Mouse (Mus musculus) embryonic facial prominence, embryonic 12.5 days (tissue): ENCODE measurements at regions not wholly inside any gene's neighbourhood (a gene's known extent, or its start where the extent isn't known, plus 50 kb on each side); places are given as distances from the start of the nearest gene placed in this dataset.

Experiments
- ATAC-seq: fragments of 200-750 bp; cut with Nextera tagmentation; 2 replicates; pipeline ENCODE4 v1.8.0; 2017; ENCODE audit not compliant: insufficient number of reproducible peaks, insufficient read depth, low FRiP score, low TSS enrichment
- H3K27ac ChIP-seq: fragments of 300-500 bp; sonication (generic); 2 replicates; pipeline ENCODE4 v1.5.1; 2016; ENCODE audit warnings: mild to moderate bottlenecking
- H3K27me3 ChIP-seq: fragments of 300-500 bp; sonication (generic); 2 replicates; pipeline ENCODE4 v1.6.1; 2016; ENCODE audit warnings: mild to moderate bottlenecking, moderate library complexity
- H3K36me3 ChIP-seq: fragments of 300-500 bp; sonication (generic); 2 replicates; pipeline ENCODE4 v1.6.1; 2016; ENCODE audit warnings: mild to moderate bottlenecking
- H3K4me1 ChIP-seq: fragments of 300-500 bp; sonication (generic); 2 replicates; pipeline ENCODE4 v1.6.1; 2016
- H3K4me2 ChIP-seq: fragments of 300-500 bp; sonication (generic); replicated peaks from 2 replicates; pipeline ENCODE4 v1.6.1; 2016; ENCODE audit warnings: mild to moderate bottlenecking, moderate library complexity
- H3K4me3 ChIP-seq: fragments of 300-500 bp; sonication (generic); 2 replicates; pipeline ENCODE4 v1.5.1; 2016; ENCODE audit warnings: mild to moderate bottlenecking
- H3K9ac ChIP-seq: fragments of 300-500 bp; sonication (generic); 2 replicates; pipeline ENCODE4 v1.6.1; 2016; ENCODE audit warnings: mild to moderate bottlenecking, moderate library complexity
- H3K9me3 ChIP-seq: fragments of 300-500 bp; sonication (generic); 2 replicates; pipeline ENCODE4 v1.6.1; 2016; ENCODE audit warnings: mild to moderate bottlenecking, moderate library complexity
- WGBS: fragments of 180-500 bp; shearing (Covaris S2); methylation state at CpG from one replicate; pipeline ENCODE4 v1.1.7; 2016; 5-methylcytosine and 5-hydroxymethylcytosine counted together

DNA sequence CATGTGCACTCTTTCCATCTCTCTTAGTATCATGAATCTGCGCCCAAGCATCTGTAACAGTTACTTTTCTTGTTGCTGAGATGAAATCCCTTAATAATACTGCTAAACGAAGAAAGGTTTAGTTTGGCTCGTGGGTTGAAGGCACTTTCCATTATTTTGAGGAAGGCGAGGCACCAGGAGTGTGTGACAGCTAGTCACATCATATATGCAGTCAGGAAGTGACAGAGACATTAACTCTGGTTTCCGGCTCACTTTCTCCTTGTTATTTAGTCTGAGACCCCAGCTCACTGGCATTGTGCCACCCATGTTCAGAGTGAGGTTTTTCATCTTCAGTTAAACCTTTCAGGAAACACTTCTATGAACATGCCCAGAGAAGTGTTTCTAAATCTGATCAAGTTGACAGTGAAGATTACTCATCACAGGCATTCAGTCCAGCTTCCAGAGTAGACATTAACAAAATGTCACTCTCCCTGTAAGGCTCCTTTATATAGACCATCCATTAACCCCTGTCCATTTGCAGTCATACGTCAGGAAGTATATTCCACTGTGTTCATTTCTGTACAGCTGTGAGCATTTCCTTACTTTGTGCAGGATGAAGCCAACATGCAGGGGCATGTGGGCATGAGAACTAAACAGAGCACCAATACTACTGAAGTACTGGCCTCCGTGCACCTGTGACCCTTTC is 238.0 kb upstream of the Il12b start:
- H3K36me3 ChIP-seq = no peaks in the 10 kb centered on the region
- WGBS = 85% methylated on average over 7 of the region's 7 CpGs
- no peak for ATAC-seq
- no peak overlapping the region for H3K27ac ChIP-seq
- H3K4me3 ChIP-seq = no peak overlapping the region
- no peaks in the 10 kb centered on the region for H3K27me3 ChIP-seq
- H3K9me3 ChIP-seq = no peaks in the 10 kb centered on the region
- H3K4me1 ChIP-seq = no peaks in the 10 kb centered on the region
- no peak overlapping the region for H3K9ac ChIP-seq
- H3K4me2 ChIP-seq = no peak overlapping the region

DNA sequence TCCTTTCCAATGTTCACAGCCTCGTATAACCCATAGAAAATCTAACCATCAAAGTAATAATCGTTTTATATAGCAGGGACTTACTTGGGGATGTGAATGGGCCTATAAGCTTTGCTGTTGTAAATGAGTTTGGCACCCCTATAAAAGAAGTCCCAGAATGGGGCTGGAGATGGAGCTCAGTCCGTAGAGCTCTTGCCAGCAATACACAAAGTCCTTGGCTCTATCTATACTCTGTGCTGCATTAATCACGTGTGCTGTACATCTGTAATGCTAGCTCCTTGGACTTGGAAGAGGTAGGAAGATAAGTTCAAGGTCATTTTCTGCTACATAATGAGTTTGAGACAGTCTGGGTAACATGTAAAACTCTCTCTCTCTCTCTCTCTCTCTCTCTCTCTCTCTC is 236.8 kb upstream of the Il12b start:
- no peaks in the 10 kb centered on the region for H3K27me3 ChIP-seq
- no peak overlapping the region for H3K9ac ChIP-seq
- H3K36me3 ChIP-seq = no peaks in the 10 kb centered on the region
- no peaks in the 10 kb centered on the region for H3K4me1 ChIP-seq
- H3K9me3 ChIP-seq = no peaks in the 10 kb centered on the region
- H3K27ac ChIP-seq = no peak overlapping the region
- 82% methylated on average over 4 of the region's 4 CpGs for WGBS
- no peak overlapping the region for H3K4me3 ChIP-seq
- no peak for ATAC-seq
- H3K4me2 ChIP-seq = no peak overlapping the region

DNA sequence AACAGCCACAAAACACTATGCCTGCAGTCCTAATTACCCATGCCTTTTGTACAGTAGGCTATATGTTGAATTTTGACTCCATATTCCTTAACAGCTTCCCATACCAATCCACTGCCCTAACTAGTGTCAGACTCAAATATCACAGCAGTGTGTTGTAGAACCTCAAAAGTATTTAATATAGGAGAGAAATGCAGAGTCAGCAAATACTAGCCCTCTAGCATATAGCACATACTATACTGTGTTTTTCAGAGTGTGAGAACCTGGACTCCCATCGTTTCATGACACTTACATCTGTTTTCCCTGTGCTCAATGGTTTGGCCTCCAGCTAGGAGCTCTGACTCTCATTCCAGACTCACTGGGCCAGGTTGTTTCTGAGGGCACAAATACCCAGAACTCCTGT is 236.1 kb upstream of the Il12b start:
- Histone ChIP-seq H3K4me3 (no peak overlapping the region), H3K4me1 (no peaks in the 10 kb centered on the region), H3K9ac (no peak overlapping the region), H3K27me3 (no peaks in the 10 kb centered on the region), H3K27ac (no peak overlapping the region), H3K4me2 (no peak overlapping the region), H3K36me3 (no peaks in the 10 kb centered on the region), H3K9me3 (no peaks in the 10 kb centered on the region)
- no peak for ATAC-seq
- 71% methylated on average over 1 of the region's 1 CpGs for WGBS

DNA sequence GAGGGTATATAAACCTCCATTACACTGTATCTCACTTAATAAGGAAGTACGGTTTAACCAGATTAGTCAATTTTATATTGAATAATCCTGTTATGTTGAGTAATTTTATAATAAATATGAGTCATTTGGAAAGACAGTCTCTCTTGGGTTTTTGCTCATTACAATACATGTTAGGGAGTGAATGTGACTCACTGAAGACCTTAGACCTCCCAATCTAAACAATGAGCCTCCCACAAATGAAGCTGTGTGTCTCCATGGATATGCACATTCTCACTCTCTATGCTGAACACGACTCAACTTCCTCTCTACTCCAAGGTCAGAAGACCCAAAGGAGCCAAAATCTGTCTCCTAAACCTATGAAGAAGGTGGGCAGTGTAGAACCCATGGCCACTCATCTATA is 235.7 kb upstream of the Il12b start:
- Histone ChIP-seq H3K27me3 (no peaks in the 10 kb centered on the region), H3K4me3 (no peak overlapping the region), H3K4me2 (no peak overlapping the region), H3K36me3 (no peaks in the 10 kb centered on the region), H3K4me1 (no peaks in the 10 kb centered on the region), H3K9me3 (no peaks in the 10 kb centered on the region), H3K9ac (no peak overlapping the region), H3K27ac (no peak overlapping the region)
- no peak for ATAC-seq
- WGBS = 65% methylated on average over 2 of the region's 2 CpGs

DNA sequence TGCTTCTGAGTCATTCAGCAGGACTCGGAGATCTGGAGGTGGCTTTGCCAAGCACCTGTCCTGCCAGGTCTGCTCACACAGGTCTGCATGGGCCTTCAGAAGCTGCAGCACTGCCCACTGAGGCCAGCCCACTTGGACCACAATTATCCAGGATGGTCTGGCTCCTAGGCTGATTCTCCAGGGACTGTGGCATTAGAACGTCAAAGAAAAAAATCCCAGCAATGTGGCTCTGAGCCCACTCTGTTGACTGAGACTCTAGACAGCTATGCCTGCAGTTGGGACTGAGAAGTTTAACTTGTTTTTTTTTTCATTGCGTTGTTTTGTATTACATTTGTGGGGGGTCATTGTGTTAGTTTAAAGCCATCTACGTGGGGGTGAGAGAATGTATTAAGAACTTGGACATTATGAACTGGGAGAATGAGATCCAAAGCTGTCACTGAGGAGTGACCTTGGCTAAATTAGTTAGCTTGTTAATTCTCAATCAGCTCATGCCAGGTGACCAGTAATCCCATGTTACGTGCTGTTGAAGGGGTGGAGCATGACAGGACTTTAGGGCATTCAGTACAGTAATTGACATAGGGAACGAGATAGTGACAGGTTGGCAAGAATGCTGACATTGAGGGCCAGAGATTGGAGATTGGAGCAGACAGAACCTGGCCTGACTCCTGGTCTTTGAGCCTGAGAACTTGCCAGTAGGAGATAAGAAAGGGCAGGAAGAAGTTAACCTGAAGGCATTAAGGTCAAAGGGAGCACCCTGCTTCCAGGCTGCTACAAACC is 232.0 kb upstream of the Il12b start:
- H3K4me3 ChIP-seq = no peak overlapping the region
- no peak overlapping the region for H3K27ac ChIP-seq
- H3K4me1 ChIP-seq = no peaks in the 10 kb centered on the region
- no peaks in the 10 kb centered on the region for H3K27me3 ChIP-seq
- no peaks in the 10 kb centered on the region for H3K36me3 ChIP-seq
- 68% methylated on average over 6 of the region's 6 CpGs for WGBS
- no peak overlapping the region for H3K4me2 ChIP-seq
- ATAC-seq = no peak
- H3K9me3 ChIP-seq = no peaks in the 10 kb centered on the region
- H3K9ac ChIP-seq = no peak overlapping the region

DNA sequence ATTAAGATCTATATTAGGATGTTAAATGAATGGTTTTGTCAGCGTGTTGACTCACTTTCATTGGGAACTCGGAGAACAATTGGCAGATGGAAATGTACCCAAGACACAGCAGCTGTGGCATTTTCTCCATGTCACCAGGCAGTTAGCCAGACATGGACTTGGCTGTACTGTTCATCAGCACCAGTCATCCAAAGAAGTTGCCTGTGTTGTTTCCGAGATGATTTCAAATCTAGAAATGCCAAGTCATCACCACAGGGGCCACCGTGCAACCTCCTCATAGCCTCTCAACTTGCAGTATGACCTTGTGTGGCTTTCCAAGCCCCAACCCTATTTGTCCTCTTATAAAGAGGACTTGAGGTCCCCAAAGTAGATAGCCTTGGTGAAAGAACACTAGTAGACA is 227.4 kb upstream of the Il12b start:
- ATAC-seq = no peak
- H3K4me2 ChIP-seq = no peak overlapping the region
- no peak overlapping the region for H3K4me3 ChIP-seq
- no peaks in the 10 kb centered on the region for H3K4me1 ChIP-seq
- H3K27ac ChIP-seq = no peak overlapping the region
- H3K27me3 ChIP-seq = no peaks in the 10 kb centered on the region
- WGBS = 82% methylated on average over 4 of the region's 4 CpGs
- no peak overlapping the region for H3K9ac ChIP-seq
- no peaks in the 10 kb centered on the region for H3K36me3 ChIP-seq
- no peaks in the 10 kb centered on the region for H3K9me3 ChIP-seq

DNA sequence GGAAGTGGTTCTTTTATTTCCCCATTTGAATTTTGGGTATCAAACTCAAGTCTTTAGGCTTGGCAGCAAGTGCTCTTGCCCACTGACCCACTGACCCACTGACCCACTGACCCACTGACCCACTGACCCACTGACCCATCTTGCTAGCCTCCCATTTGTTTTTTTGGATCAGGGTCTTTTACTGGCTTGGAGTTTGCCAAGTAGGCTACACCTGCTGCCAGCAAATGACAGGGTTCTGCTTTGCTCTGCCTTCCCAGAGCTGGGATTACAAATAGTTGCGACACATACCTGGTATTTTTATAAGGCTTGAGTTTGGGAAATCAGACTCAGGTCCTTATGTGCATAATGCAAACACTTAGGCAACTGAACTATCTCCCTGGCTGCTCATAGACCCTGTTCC is 226.7 kb upstream of the Il12b start:
- 97% methylated on average over 1 of the region's 1 CpGs for WGBS

DNA sequence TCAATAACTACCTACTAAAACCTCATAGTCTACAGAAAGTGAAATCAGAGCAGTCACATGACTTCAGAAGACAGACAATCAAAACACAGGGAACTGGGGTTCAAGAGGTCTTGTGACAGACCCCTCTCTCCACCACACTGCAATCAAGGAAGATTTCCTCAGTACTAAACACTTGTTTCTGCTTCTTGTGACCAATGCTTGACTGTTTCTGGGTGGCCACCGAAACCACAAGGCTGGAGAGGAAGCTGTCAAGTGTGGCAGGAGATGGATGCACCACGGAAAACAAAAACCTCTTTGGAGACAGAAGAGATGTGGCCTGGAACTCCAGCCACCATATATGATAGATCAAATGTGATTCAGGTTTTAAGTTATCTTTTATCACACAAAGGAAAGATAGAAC is 225.3 kb upstream of the Il12b start:
- Histone ChIP-seq H3K4me3 (no peak overlapping the region), H3K36me3 (no peaks in the 10 kb centered on the region), H3K9ac (no peak overlapping the region), H3K27me3 (no peaks in the 10 kb centered on the region), H3K9me3 (no peaks in the 10 kb centered on the region), H3K27ac (no peak overlapping the region), H3K4me2 (no peak overlapping the region), H3K4me1 (no peaks in the 10 kb centered on the region)
- no peak for ATAC-seq
- 75% methylated on average over 2 of the region's 2 CpGs for WGBS

More for the DNA sequence above, 226.7 kb upstream of the Il12b start:
- ATAC-seq = no peak
- H3K27me3 ChIP-seq = no peaks in the 10 kb centered on the region
- no peak overlapping the region for H3K9ac ChIP-seq
- no peaks in the 10 kb centered on the region for H3K36me3 ChIP-seq
- H3K9me3 ChIP-seq = no peaks in the 10 kb centered on the region
- no peak overlapping the region for H3K4me2 ChIP-seq
- H3K4me1 ChIP-seq = no peaks in the 10 kb centered on the region
- H3K27ac ChIP-seq = no peak overlapping the region
- no peak overlapping the region for H3K4me3 ChIP-seq

DNA sequence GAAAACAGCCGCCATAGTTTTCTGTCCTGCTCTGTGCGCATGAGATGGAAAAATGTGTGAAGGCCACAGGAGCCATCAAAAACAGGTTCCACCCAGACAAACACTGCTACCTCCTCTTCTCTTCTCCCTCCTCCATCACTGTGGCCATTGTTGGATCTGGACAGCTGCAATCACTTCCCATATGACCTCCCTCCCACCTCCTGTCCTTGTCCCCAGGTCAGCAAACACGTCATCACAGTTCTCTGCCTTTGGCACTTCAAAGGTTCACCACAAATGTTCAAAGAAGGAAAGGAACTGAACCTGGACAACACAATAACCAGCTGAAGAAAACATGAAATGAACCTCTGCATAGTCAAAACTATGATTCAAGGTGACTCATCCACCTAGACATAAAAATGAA is 220.2 kb upstream of the Il12b start:
- no peak for ATAC-seq
- Histone ChIP-seq H3K9me3 (no peaks in the 10 kb centered on the region), H3K9ac (no peak overlapping the region), H3K27ac (no peak overlapping the region), H3K27me3 (no peaks in the 10 kb centered on the region), H3K36me3 (no peaks in the 10 kb centered on the region), H3K4me2 (no peak overlapping the region), H3K4me1 (no peaks in the 10 kb centered on the region), H3K4me3 (no peak overlapping the region)
- WGBS = 74% methylated on average over 3 of the region's 3 CpGs

DNA sequence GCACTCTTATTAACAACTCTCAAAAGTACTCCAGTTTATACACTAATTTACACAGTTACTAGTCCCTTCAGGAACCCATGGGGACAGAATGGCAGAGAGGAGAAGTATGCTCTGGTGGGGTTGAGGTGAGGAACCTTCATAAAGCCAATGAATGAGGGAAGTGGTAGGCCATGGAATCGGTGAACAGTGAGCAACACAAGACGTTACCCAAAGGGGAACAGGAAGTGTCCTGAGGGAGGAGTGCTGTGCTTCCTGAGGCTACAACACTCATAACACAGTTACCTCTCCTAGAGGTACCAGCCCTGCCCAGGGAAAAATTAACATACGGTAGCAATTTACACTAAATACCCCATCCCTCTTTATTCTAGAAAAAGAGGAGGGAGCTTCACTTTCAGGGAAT is 216.0 kb upstream of the Il12b start:
- Histone ChIP-seq H3K4me2 (no peak overlapping the region), H3K9me3 (no peaks in the 10 kb centered on the region), H3K27me3 (no peaks in the 10 kb centered on the region), H3K27ac (no peak overlapping the region), H3K4me1 (no peaks in the 10 kb centered on the region), H3K9ac (no peak overlapping the region), H3K36me3 (no peaks in the 10 kb centered on the region), H3K4me3 (no peak overlapping the region)
- WGBS = 64% methylated on average over 3 of the region's 3 CpGs
- ATAC-seq = no peak

DNA sequence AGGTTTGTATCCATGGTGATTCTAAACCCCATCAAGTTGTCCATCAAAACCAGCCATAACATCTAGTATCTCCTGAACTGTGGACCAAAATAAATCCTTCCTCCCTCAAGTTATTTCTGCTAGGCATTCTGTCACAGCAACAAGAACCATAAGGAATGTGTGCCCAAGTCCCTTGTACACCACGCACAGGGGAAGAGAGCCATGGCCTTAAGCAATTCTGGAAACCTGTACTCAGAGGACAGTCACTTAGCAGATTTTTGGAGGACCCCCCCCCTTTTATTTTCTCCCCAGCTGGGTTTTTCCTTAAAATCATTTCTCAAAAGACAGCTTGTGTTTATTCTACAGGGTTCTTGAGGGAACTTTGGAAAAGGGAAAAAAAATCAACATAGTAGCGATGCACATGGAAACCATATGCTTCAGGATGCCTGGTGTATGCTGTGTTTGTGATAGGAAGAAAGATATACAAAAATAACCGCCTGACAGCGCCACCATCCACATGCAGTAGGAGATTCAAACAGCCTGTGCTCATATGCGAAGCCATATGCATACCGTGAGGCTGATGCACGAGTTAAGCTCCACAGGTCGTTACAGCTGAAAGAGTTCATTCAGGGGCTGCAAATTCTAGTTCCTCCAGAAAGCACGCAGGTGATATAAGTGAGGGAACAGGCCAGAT is 214.5 kb upstream of the Il12b start:
- Histone ChIP-seq H3K4me2 (no peak overlapping the region), H3K4me3 (no peak overlapping the region), H3K36me3 (no peaks in the 10 kb centered on the region), H3K9ac (no peak overlapping the region), H3K4me1 (no peaks in the 10 kb centered on the region), H3K27ac (no peak overlapping the region), H3K27me3 (no peaks in the 10 kb centered on the region), H3K9me3 (no peaks in the 10 kb centered on the region)
- WGBS = 70% methylated on average over 9 of the region's 9 CpGs
- ATAC-seq = no peak

DNA sequence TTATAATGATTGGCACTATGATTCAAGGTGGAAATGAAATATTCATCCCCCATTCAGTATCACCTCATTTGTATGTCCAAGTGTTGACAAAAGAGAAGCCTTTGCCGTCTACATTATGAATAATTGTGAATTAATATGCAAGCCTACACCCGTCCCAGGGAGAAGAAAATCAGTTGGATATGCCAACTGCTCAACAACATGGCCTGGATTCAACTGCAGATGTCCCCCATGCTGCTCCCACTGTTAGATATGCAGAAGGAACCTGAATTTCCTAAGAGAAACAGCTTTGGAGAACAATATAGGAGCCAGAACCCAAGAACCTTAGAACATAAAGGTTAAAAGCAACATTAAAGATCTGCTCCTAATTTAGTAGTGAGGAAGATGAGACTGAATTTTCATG is 211.7 kb upstream of the Il12b start:
- Histone ChIP-seq H3K9ac (no peak overlapping the region), H3K4me3 (no peak overlapping the region), H3K9me3 (no peaks in the 10 kb centered on the region), H3K36me3 (no peaks in the 10 kb centered on the region), H3K27me3 (no peaks in the 10 kb centered on the region), H3K27ac (no peak overlapping the region), H3K4me2 (no peak overlapping the region), H3K4me1 (no peaks in the 10 kb centered on the region)
- WGBS = 78% methylated on average over 2 of the region's 2 CpGs
- ATAC-seq = no peak
